ENCODE assay signal across 8 mouse cellular contexts in genomic region chr4:108327730-108328484, GRCm38 (mm10). TPM values are rescaled to one million over a fixed set of nuclear protein-coding genes. Genes with fewer than 3 reads are reported as not detected.
DNase-seq lines count a peak whose midpoint lies in the region; ATAC-seq and TF ChIP-seq lines count a peak whose summit lies in the region.

TSS of gene Coa7 (plus strand) at chr4:108328140.

- intact Hi-C loops in left cerebral cortex, adult 2 months (cut with DNase I), result loop anchor here (1.0 to 5.0 kb wide), 5 partner anchors 27 to 436 kb away; partner anchors contain the start of gene Zyg11b

- no peaks in the 10 kb centered on the region for H3K27me3 ChIP-seq in hindbrain, embryonic 16.5 days (replicated peaks; ENCODE audit: control insufficient read depth, insufficient read depth, low read length)

- peak; percentile 95 for ATAC-seq in hindbrain, embryonic 16.5 days
- ATAC-seq in megakaryocyte, adult 5-6 weeks (ENCODE audit: poor library complexity, severe bottlenecking), result peak; percentile 95

- peak within 1 kb of the TSS; percentile 70 for H3K4me2 ChIP-seq in hindbrain, embryonic 16.5 days (ENCODE audit: low read length)

- peak within 1 kb of the TSS; percentile 76 for H3K4me3 ChIP-seq in hindbrain, embryonic 16.5 days (ENCODE audit: low read length)
- peak within 1 kb of the TSS; percentile 69 for H3K4me3 ChIP-seq in left cerebral cortex, adult 2 months

- H3K27ac ChIP-seq in hindbrain, embryonic 16.5 days (ENCODE audit: low read depth, low read length), result peak within 1 kb of the TSS; percentile 94
- H3K27ac ChIP-seq in left cerebral cortex, adult 2 months, result peak within 1 kb of the TSS; percentile 99

- H3K36me3 ChIP-seq in hindbrain, embryonic 16.5 days (ENCODE audit: control insufficient read depth, insufficient read depth, low read length), result no peaks in the 10 kb centered on the region

- peak; percentile 91 for DNase-seq in WW6 (ENCODE audit: low read depth, low spot score)
- peak; percentile 89 to 97 for DNase-seq in cerebellum, postnatal 4 days (ENCODE audit: low spot score in 2 of 2)
- DNase-seq in gastrocnemius, adult 18-20 months (ENCODE audit: low spot score), result peak; percentile 97
- peak; percentile 95 to 98 for DNase-seq in left cerebral cortex, adult 2 months (ENCODE audit: extremely low spot score in 1 of 2, low spot score in 2 of 2)
- DNase-seq in right cerebral cortex, adult 2 months (ENCODE audit: low spot score in 2 of 2), result peak; percentile 95 to 97
- DNase-seq in urinary bladder, postnatal 14 days (ENCODE audit: low spot score), result peak; percentile 98

- H3K4me1 ChIP-seq in hindbrain, embryonic 16.5 days (ENCODE audit: control insufficient read depth, insufficient read depth, low read depth, low read length), result peaks cover 12% of the 10 kb centered on the region

- WGBS in hindbrain, embryonic 16.5 days, result under 1% methylated on average over 45 of the region's 45 CpGs

- peak within 1 kb of the TSS; percentile 77 for H3K9ac ChIP-seq in hindbrain, embryonic 16.5 days (ENCODE audit: low read depth, low read length)

- H3K9me3 ChIP-seq in hindbrain, embryonic 16.5 days (ENCODE audit: control insufficient read depth, low read length), result no peaks in the 10 kb centered on the region

- TF ChIP-seq CTCF in left cerebral cortex, adult 2 months (IDR thresholded peaks at IDR 0.05), result no peak

RNA-seq across cellular contexts. Expression of gene Coa7, which starts in this region (rescaled TPM):
- total RNA-seq in gastrocnemius, adult 18-20 months (2021), result 10 to 100 TPM; 29.9 to 35.5 TPM
- 50.1 and 56.7 TPM in 2 replicates for polyA plus RNA-seq in hindbrain, embryonic 16.5 days (2015; fragmentation: Nextera tagmentation; extraction: Ambion mirVana)
- total RNA-seq in left cerebral cortex, adult 2 months (2021), result 10 to 100 TPM; 24.1 to 28.5 TPM
- total RNA-seq in megakaryocyte, adult 5-6 weeks (2015), result 4.3 and 10.3 TPM in 2 replicates
- total RNA-seq in megakaryocyte, adult 5-6 weeks (2017), result 3.8 and 14.3 TPM in 2 replicates

Comparison
In these comparisons a context has a peak if more than half of its experiments do, and no peak if none do; other contexts are left out.
1. Peak in every context shown above with its lines: DNase-seq, ATAC-seq, H3K4me3 ChIP-seq and H3K27ac ChIP-seq.